Mouse (Mus musculus): ENCODE data around the gene Gm28047. TPM values are rescaled to one million over a fixed set of nuclear protein-coding genes. Genes with fewer than 3 reads are reported as not detected.

Gene Gm28047
- polyA plus RNA-seq, 1 experiment from 2014 or later: not detected

- no peak overlapping the region for H3K4me3 ChIP-seq (ENCODE audit: low read depth, low read length)
- no peak for ATAC-seq
- H3K4me2 ChIP-seq (ENCODE audit: low read length): no peak overlapping the region
- H3K36me3 ChIP-seq (ENCODE audit: control insufficient read depth, insufficient read depth, low read length): peaks cover 42% of the 10 kb centered on the region
- H3K27me3 ChIP-seq (ENCODE audit: control insufficient read depth, insufficient read depth, low read depth, low read length): no peaks in the 10 kb centered on the region
- 81% methylated on average over 1 of the region's 1 CpGs for WGBS
- H3K4me1 ChIP-seq (ENCODE audit: control insufficient read depth, insufficient read depth, low read length): no peaks in the 10 kb centered on the region
- no peak overlapping the region for H3K9ac ChIP-seq (ENCODE audit: low read depth, low read length)
- H3K9me3 ChIP-seq (replicated peaks; ENCODE audit: control insufficient read depth, low read length, poor library complexity, severe bottlenecking): no peaks in the 10 kb centered on the region
- no peak overlapping the region for H3K27ac ChIP-seq (ENCODE audit: low read length)
Measured at GRCm38 (mm10) chr15:102487664-102488063, 137.2 kb downstream of the Gm28047 start.

- Histone ChIP-seq H3K4me2 (ENCODE audit: low read length) (no peak overlapping the region), H3K4me1 (ENCODE audit: control insufficient read depth, insufficient read depth, low read length) (no peaks in the 10 kb centered on the region), H3K27ac (ENCODE audit: low read length) (no peak overlapping the region), H3K36me3 (ENCODE audit: control insufficient read depth, insufficient read depth, low read length) (peaks cover 43% of the 10 kb centered on the region), H3K27me3 (ENCODE audit: control insufficient read depth, insufficient read depth, low read depth, low read length) (no peaks in the 10 kb centered on the region), H3K9me3 (replicated peaks; ENCODE audit: control insufficient read depth, low read length, poor library complexity, severe bottlenecking) (no peaks in the 10 kb centered on the region), H3K9ac (ENCODE audit: low read depth, low read length) (no peak overlapping the region), H3K4me3 (ENCODE audit: low read depth, low read length) (no peak overlapping the region)
- no peak for ATAC-seq
- 90% methylated on average over 12 of the region's 12 CpGs for WGBS
Measured at GRCm38 (mm10) chr15:102485853-102486252, 139.0 kb downstream of the Gm28047 start.

- Histone ChIP-seq H3K9ac (ENCODE audit: low read depth, low read length) (no peak overlapping the region), H3K4me2 (ENCODE audit: low read length) (no peak overlapping the region), H3K4me3 (ENCODE audit: low read depth, low read length) (no peak overlapping the region), H3K36me3 (ENCODE audit: control insufficient read depth, insufficient read depth, low read length) (peaks cover 39% of the 10 kb centered on the region), H3K4me1 (ENCODE audit: control insufficient read depth, insufficient read depth, low read length) (no peaks in the 10 kb centered on the region), H3K27me3 (ENCODE audit: control insufficient read depth, insufficient read depth, low read depth, low read length) (no peaks in the 10 kb centered on the region), H3K9me3 (replicated peaks; ENCODE audit: control insufficient read depth, low read length, poor library complexity, severe bottlenecking) (no peaks in the 10 kb centered on the region), H3K27ac (ENCODE audit: low read length) (no peak overlapping the region)
- ATAC-seq: no peak
- 93% methylated on average over 3 of the region's 3 CpGs for WGBS
Measured at GRCm38 (mm10) chr15:102483136-102483535, 141.7 kb downstream of the Gm28047 start.

GRCm38 (mm10) chr15:102474520-102474919 is 150.3 kb downstream of the Gm28047 start:
- Histone ChIP-seq H3K27me3 (ENCODE audit: control insufficient read depth, insufficient read depth, low read depth, low read length) (no peaks in the 10 kb centered on the region), H3K4me2 (ENCODE audit: low read length) (no peak overlapping the region), H3K9ac (ENCODE audit: low read depth, low read length) (no peak overlapping the region), H3K4me1 (ENCODE audit: control insufficient read depth, insufficient read depth, low read length) (peaks cover 16% of the 10 kb centered on the region), H3K36me3 (ENCODE audit: control insufficient read depth, insufficient read depth, low read length) (peaks cover 26% of the 10 kb centered on the region), H3K9me3 (replicated peaks; ENCODE audit: control insufficient read depth, low read length, poor library complexity, severe bottlenecking) (no peaks in the 10 kb centered on the region), H3K27ac (ENCODE audit: low read length) (no peak overlapping the region), H3K4me3 (ENCODE audit: low read depth, low read length) (no peak overlapping the region)
- WGBS: 90% methylated on average over 2 of the region's 2 CpGs
- ATAC-seq: no peak

MicroRNA genes within 50 kb of the gene (microRNA counts, 519-probe panel; counts per million panel counts)
- microRNA mmu-miR-688: 2,113 counts per million, percentile 57 among the panel's probes with 10 or more counts

Small RNA genes within 50 kb of the gene (microRNA-seq; reads per million reads assigned to microRNA genes)
- gene Mir688: not detected

Other genes with a start within 250 kb of the Gm28047 start
- gene Sp1, start 218.9 kb downstream of the Gm28047 start, polyA plus RNA-seq (2015; fragmentation: Nextera tagmentation; extraction: Ambion mirVana): 3.1 and 3.5 TPM in 2 replicates
- gene Amhr2, start 179.7 kb downstream of the Gm28047 start, polyA plus RNA-seq (2015; fragmentation: Nextera tagmentation; extraction: Ambion mirVana): 0.15 and 0.26 TPM in 2 replicates
- gene Prr13, start 166.0 kb downstream of the Gm28047 start, polyA plus RNA-seq (2015; fragmentation: Nextera tagmentation; extraction: Ambion mirVana): 106 and 109 TPM in 2 replicates
- 105 and 121 TPM in 2 replicates for gene Pcbp2, start 154.5 kb downstream of the Gm28047 start, polyA plus RNA-seq (2015; fragmentation: Nextera tagmentation; extraction: Ambion mirVana)
- 12.6 TPM in 1 of 2 replicates, not detected in the other for gene Gm10337, start 121.3 kb downstream of the Gm28047 start, polyA plus RNA-seq (2015; fragmentation: Nextera tagmentation; extraction: Ambion mirVana)
- 60.5 and 65.5 TPM in 2 replicates for gene Map3k12, start 108.0 kb downstream of the Gm28047 start, polyA plus RNA-seq (2015; fragmentation: Nextera tagmentation; extraction: Ambion mirVana)
- 94.1 and 105 TPM in 2 replicates for gene Tarbp2, start 106.9 kb downstream of the Gm28047 start, polyA plus RNA-seq (2015; fragmentation: Nextera tagmentation; extraction: Ambion mirVana)
- 1.4 and 2.2 TPM in 2 replicates for gene Npff, start 100.1 kb downstream of the Gm28047 start, polyA plus RNA-seq (2015; fragmentation: Nextera tagmentation; extraction: Ambion mirVana)
- gene Atf7, start 397 bp upstream of the Gm28047 start, polyA plus RNA-seq (2015; fragmentation: Nextera tagmentation; extraction: Ambion mirVana): 16.0 TPM in 2 replicates
- 46.9 and 49.8 TPM in 2 replicates for gene Atp5g2, start 47.3 kb upstream of the Gm28047 start, polyA plus RNA-seq (2015; fragmentation: Nextera tagmentation; extraction: Ambion mirVana)
- 38.3 and 38.7 TPM in 2 replicates for gene Calcoco1, start 97.1 kb upstream of the Gm28047 start, polyA plus RNA-seq (2015; fragmentation: Nextera tagmentation; extraction: Ambion mirVana)